Mouse (Mus musculus) embryo, embryonic 9.5 days (tissue): ENCODE measurements around the gene Nbl1.

Experiments used
- DNase-seq: peaks from one replicate; pipeline ENCODE4 v3.0.0-alpha.2; 2017; ENCODE audit errors: extremely low spot score

The Nbl1 gene

GRCm38 (mm10) chr4:139064831-139065230 is 28.0 kb downstream of the Nbl1 start:
- DNase-seq: no peak

GRCm38 (mm10) chr4:139059569-139059968 is 33.2 kb downstream of the Nbl1 start:
- DNase-seq: peak; percentile 67

- no peak for DNase-seq
Measured at GRCm38 (mm10) chr4:139058029-139058428, 34.8 kb downstream of the Nbl1 start.

- no peak for DNase-seq
Measured at GRCm38 (mm10) chr4:139057291-139057690, 35.5 kb downstream of the Nbl1 start.

- DNase-seq: no peak
Measured at GRCm38 (mm10) chr4:139055744-139056143, 37.0 kb downstream of the Nbl1 start.

GRCm38 (mm10) chr4:139055336-139055735 is 37.5 kb downstream of the Nbl1 start:
- DNase-seq: no peak

GRCm38 (mm10) chr4:139054300-139054923 is 38.4 kb downstream of the Nbl1 start:
- DNase-seq: no peak

- DNase-seq: no peak
Measured at GRCm38 (mm10) chr4:139053391-139053790, 39.4 kb downstream of the Nbl1 start.

- DNase-seq: no peak
Measured at GRCm38 (mm10) chr4:139052796-139053195, 40.0 kb downstream of the Nbl1 start.

- no peak for DNase-seq
Measured at GRCm38 (mm10) chr4:139048518-139048917, 44.3 kb downstream of the Nbl1 start.

- DNase-seq: no peak
Measured at GRCm38 (mm10) chr4:139046354-139046753, 46.4 kb downstream of the Nbl1 start.

- DNase-seq: no peak
Measured at GRCm38 (mm10) chr4:139044566-139044965, 48.2 kb downstream of the Nbl1 start.

GRCm38 (mm10) chr4:139043600-139043999 is 49.2 kb downstream of the Nbl1 start:
- no peak for DNase-seq

- no peak for DNase-seq
Measured at GRCm38 (mm10) chr4:139042611-139043010, 50.2 kb downstream of the Nbl1 start.

GRCm38 (mm10) chr4:139040084-139040839 is 52.5 kb downstream of the Nbl1 start:
- no peak for DNase-seq

- no peak for DNase-seq
Measured at GRCm38 (mm10) chr4:139037795-139038607, 54.8 kb downstream of the Nbl1 start.

GRCm38 (mm10) chr4:139035799-139036198 is 57.0 kb downstream of the Nbl1 start:
- DNase-seq: no peak

- DNase-seq: no peak
Measured at GRCm38 (mm10) chr4:139034942-139035341, 57.9 kb downstream of the Nbl1 start.

- DNase-seq: no peak
Measured at GRCm38 (mm10) chr4:139034540-139034939, 58.3 kb downstream of the Nbl1 start.

GRCm38 (mm10) chr4:139034010-139034367 is 58.8 kb downstream of the Nbl1 start:
- DNase-seq: no peak

GRCm38 (mm10) chr4:139033263-139034009 is 59.4 kb downstream of the Nbl1 start:
- no peak for DNase-seq

GRCm38 (mm10) chr4:139032521-139032920 is 60.3 kb downstream of the Nbl1 start:
- no peak for DNase-seq
